Mouse (Mus musculus) CH12F3 (cell line): Measurements from ENCODE around the gene Sik2.

Experiments used
- in situ Hi-C: fragments of 300-500 bp; cut with MboI; formaldehyde crosslinking; loops from 2 replicates; pipeline ENCODE4 v1.14.3; 2020; ENCODE audit warnings: low sequenced_read_pairs

The Sik2 gene

DNA sequence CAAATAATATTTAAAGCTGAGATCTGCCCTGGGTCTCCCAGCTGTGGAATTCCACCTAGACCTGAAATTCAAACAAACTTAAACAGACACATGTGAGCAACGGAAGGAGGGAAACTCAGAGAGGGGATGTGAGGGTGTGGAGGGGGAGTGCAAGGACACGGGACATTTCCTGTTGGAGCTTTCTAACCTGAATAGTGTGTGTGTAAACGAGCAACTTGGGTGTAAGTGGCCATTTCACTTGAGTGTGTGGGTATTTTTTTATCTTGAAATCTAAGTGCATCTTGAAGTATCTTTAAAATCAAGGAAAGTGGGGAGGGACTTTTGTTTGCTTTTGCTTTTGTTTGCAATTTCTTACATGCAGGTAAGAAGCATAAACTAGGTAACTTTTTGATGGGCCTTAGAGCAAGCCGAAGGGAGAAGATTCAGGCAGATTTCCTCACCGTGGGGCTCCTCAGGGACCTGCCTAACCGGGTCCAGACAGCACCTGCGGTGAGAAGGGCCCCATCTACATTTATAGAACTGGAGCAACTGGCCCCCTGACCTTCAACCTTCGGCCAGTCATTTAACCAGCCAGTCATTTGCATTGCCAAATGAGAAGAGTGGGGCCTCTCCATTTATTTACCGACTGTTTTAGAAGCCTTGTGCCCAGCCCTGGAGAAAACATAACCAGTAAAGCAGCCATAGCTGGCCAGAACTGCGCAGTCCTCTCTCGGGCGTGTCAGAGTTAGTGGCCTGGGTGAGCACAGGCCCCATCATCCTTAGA lies 161.1 kb downstream of the Sik2 start:
- in situ Hi-C loops = no loop called here

DNA sequence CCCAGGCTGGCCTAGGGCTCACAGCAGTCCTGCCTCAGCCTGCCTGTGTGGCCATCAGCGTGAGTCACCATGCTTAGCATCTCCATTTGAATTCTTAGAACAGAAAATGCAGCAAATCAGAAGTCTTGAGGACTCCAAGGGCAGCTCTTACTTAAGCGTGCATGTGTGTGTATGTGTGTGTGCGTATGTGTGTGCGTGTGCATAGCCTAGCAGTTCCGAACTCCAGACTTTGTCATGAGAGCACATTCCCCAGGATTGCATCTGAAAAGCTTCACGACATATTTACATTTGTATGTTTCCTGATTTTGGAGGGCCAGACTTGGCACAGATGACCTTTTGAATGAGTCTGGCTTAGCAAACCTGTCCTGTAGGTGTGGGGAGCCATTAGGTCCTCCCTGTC lies 161.7 kb downstream of the Sik2 start:
- in situ Hi-C loops = no loop called here

DNA sequence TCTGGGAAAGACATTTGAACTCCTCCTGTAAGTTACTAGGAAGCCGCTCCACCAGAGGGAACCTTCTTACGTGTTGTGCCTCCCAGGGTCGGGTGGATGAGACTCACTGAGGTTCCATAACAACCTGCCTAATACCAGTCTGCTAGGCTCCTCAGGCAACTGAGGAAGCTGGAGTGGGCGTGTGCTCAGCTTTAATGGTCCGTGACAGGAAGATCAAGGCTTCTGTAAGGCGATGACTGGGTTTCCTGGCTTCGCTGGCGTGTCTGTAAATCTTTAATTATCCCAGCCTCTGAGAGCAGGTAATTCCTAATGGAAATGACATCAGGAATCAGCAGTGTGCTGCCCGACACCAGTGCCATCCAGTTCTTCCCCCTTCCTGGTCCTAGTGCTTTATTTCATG lies 163.3 kb downstream of the Sik2 start:
- in situ Hi-C loops = no loop called here

DNA sequence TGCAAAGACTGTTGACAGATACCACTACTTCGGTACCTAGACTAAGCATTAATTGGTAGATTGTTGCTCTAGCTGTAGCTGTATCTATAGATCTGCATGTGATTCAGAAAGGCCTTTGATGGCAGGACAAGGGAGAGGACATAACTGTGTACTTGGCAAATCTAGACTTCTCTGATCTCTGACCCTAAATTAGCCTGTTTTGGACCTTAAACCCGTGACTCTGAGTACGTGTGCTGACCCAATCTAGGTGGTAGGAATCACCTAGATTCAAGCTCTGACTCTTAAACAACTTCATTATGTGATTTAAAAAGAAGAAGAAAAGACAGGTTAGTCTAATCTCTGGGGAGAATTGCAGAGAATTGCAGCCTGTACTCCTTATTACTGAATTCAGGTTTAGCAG lies 163.8 kb downstream of the Sik2 start, which contains the start of gene Ppp2r1b:
Gene Ppp2r1b (plus strand): TSS at position 221 of the 400 bp plus-strand sequence.
- in situ Hi-C loops = no loop called here
